Mouse (Mus musculus) E14TG2a.4 (cell line): ENCODE data around the gene Wnt9b.

ENCODE experiments used
- CTCF ChIP-seq: conservative IDR thresholded peaks from 2 replicates; pipeline ENCODE4 v1.5.1; 2014; ENCODE audit warnings: low read length
- NANOG ChIP-seq: IDR thresholded peaks from 2 replicates; pipeline ENCODE4 v1.6.1; 2014; ENCODE audit warnings: borderline replicate concordance, low read length, mixed read lengths
- POU5F1 ChIP-seq: IDR thresholded peaks from 2 replicates; pipeline ENCODE4 v1.6.1; 2014; ENCODE audit warnings: low read length, borderline replicate concordance

DNA sequence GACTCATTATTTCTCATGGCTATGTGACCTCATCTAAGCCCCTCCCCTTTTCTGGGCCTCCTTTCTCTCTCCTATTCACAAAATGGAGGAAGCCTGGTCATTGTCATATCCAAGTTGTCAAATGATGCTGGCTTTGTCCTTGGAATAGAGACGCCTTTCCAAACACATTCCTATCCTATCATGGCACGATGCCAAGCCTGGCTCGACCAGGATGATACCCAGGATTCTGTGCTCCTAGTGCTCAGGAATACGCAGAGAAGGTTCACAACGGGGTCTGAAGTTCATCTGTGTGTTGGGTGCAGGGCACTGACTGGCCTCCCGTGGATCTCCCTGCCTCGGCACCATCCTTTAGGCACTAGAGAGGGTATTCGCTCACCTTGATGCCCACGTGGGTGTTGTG is 18.0 kb downstream of the Wnt9b start:
- TF ChIP-seq CTCF (no peak), POU5F1 (no peak), NANOG (no peak)
